Mouse (Mus musculus): ENCODE data around the gene Tubg2.
"Not testable (repeated sequence)": the region's sequence is repeated elsewhere in the genome, so short reads cannot be mapped to it uniquely, and the experiment has no call there.

Tubg2 gene

DNA sequence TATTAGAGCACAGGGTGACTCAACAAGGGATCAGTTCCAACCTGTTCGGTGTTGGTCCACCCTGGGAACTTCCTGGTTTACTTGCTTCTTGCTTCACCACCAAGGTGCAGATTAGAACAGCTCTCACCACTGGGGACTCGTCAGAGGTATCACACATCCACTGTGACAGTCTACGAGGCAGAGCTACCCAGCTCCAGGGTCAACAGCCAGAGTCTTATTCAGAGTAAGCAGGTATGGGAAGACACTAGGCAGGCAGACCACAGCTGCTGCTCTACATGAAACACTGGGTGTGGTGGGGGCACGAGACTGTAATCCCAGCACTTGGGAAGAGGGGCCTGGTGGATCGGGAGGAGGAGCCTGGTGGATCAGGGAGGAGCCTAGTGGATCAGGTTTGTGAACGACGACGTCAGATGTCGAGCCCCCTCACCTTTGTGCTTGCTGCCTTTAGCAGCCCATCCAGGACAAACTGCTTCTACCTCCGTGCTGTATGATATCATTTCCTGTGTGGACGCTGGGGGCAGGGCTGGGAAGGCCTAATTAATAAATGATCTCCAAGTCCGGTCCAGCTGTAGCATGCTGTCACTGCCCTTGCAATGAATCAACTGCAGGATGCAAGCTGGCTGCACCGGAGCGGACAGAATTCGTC, 17.0 kb upstream of the Tubg2 start:
- peak; percentile 81 for DNase-seq (ENCODE audit: inconsistent ontology term)

DNA sequence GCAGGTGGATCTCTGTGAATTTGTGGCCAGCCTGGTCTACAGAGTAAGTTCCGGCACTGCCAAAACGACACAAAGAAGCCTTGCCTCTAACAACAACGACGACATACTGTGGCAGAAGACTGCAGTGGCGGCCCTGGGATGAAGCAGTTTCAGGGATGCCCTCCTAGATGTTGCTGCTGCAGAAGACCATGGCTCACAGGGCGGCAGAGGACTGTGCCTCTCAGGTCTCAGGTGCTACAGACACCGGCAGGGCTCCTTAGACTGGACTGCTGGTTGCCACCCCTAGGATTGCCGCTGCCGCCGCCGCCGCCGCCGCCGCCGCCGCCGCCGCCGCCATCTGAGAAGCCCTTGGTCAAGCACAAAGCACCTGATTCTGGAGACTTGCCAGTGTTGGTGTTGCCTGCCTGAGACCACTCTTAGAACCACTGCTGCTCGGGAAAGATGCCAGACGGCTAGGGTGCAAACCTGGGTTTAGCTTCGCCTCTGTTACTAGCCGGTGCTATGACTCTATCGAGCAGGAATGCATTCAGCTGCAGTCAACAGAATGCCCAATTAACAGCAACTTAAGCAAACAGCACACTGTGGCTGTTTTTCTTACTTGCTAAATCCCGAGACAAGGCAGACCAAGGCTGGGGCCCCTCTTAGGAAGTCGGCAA, 15.4 kb upstream of the Tubg2 start:
- peak; percentile 89 for DNase-seq (ENCODE audit: inconsistent ontology term)

DNA sequence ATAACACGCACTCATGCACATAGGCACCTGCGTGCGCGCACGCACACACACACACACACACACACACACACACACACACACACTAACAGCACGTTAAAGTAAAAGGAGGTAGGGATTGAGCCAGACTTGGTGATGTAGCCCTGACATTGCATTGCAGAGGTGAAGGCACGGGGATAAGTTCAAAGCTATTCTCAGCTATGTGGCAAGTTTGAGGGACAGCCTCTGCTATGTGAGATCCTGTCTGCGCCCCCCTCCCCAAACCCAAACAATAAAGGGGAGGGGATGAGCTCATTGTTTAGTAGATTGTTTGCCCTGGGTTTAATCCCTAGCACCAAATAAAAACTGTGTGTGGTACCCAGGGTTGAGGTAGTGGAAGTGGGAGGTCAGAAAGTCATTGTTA, 14.6 kb upstream of the Tubg2 start:
- no peak for DNase-seq (ENCODE audit: inconsistent ontology term)

DNA sequence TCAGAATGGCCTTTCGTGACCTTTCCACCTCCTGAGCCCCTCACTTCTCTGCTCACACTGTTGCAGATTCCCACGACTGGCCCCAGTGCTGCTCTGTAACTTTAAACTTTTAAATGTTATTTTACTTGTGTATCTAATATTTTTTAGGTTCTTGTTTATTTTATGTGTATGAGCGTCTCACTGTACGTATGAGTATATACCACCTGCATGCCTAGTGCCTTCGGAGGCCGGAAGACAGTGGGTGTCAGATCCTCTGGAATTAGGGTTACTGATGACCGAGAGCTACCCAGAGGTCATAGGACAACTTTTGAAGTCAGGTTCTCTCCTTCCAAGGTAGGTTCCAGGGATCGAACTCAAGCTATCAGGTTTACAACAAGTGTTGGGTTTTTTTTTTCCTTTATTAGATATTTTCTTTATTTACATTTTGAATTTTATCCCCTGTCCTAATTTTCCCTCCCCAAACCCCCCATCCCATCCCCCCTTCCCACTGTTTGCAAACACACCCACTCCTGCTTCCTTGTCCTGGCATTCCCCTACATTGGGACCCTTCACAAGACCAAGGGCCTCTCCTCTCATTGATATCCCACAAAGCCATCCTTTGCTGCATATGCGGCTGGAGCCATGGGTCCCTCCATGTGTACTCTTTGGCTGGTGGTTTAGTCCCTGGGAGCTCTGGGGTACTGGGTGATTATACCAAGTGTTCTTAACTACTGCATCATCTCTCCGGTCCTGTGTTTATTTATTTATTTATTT, 13.3 kb upstream of the Tubg2 start:
- DNase-seq (ENCODE audit: inconsistent ontology term) = no peak

DNA sequence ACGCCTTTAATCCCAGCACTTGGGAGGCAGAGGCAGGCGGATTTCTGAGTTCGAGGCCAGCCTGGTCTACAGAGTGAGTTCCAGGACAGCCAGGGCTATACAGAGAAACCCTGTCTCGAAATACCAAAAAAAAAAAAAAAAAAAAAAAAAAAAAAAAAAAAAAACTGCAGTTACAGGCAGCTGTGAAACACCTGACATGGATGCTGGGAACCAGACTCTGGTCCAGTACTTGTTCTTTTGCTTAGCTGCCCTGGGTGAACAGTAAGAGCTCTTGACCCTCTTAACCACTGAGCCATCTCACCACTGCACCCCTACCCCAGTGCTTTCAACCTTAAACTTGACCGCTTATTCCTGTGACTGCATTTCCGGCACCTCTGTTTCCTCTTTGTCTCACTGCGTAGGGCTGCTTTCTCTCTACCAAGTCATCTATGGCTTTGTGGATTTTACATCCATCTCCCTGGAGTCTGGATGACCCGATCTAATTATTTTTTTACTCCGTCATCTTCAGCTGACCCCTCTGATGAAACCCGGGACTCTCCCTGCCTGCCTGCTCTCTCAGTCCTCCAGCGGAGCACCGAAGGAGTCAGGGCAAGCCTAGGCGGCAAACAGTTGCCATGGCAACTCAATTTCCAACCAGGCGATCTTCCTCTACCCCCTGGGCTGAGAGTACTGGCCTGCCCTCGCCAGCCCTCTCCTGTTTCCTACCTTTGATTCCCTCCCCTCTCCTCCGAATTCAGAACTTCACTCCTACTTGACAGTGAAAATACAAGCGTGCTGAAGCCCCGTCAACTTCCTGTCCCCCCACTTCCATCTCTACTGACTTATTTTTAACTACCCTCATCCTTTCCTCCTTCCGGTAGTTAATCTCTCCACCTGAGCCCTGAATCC, 12.1 kb upstream of the Tubg2 start:
- DNase-seq (ENCODE audit: inconsistent ontology term) = no peak

DNA sequence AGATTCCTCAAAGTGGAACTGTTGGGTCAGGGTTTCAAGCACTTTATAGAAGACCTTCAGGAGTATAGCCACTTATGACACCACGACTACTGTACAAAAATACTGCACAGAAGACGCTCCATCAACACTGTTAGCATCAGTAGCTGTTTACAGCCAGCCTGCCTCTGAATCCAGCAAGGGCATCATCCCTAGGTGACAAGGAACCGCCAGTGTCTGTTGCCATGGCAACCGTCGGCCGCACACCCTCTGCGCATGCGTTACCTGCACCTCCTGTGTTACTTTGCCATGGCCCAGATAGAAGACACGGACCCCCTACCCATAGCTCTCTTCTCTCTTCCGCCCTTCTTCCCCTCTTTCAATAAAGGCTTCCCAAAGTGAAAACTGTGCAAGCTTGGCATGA, 9.3 kb upstream of the Tubg2 start:
- no peak for DNase-seq (ENCODE audit: inconsistent ontology term)

DNA sequence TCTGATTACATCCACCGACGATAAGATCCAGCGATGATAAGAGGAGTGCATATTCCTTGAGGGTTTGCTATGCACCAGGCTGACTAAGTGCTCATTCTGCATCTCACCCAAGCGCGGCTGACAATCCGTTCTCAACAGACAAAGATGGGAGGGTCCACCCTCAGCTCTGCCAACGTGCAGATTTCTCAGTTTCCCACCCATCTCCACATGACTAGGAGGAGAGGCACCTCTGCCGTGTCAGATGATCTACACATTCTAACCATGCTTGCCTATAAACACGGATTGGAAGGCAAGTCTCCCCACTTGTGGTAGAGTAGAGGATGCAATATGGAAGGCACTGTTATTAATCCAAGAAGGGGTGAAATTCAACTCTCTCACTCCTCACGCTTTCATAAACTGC, 7.0 kb upstream of the Tubg2 start:
- DNase-seq (ENCODE audit: inconsistent ontology term) = no peak

DNA sequence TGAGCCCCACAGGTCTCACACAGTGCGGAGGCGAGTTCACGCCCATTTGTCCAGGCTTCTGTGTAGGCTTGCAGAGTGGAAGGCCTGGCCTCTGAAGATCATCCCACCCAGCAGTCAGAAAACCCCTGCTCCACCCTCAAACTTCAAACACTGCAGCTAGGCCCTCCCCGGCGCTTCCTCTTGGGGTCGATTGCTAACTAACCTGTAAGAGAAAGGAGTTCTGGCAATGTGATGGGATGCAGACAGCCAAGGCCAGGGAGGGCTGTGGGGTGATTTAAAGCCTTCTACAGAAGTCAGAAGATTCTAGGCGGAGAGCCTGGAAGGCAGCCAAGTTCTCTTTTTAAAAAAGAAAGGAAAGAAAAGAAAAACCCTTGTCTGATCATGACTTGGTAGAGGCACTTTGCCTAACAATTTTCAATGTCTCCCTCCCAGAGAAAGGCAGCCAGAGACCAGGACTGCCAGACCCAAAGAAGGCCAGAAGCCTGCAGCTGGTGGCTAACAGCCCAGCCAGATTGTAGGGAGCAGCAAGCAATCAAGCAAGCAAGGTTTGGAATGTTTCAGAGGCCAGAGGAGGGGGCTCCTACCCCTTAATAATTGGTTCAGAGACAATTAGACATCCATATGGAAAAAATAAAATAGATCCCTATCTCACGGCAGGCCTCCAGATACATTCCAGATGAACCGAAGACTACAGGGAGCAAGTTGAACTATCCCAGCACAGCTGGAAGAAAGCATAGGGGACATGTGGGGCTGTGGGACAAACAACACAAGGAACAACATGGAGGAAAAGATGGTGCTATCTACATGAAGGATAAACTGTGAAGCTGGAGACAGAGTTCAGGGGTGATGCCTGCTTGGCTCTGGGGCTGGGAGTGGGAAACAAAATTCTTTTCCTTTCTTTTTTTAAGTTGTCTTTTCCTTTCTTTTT, 6.3 kb upstream of the Tubg2 start:
- peak; percentile 45 for DNase-seq (ENCODE audit: inconsistent ontology term)

DNA sequence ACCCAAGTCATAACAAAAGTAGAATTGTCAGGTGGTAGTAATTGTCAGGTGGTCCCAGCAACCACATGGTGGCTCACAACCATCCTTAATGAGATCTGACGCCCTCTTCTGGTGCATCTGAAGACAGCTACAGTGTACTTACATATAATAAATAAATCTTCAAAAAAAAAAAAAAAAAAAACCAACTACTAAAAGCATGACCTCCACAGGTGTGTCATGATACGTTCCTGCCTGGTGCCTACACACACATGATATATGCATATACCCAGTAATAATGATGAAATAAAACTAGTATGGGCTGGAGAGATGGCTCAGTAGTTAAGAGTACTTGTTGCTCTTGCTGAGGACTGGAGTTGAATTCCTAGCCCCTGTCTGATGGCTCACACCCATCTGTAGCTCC, 4.6 kb upstream of the Tubg2 start:
- DNase-seq (ENCODE audit: inconsistent ontology term) = no peak

DNA sequence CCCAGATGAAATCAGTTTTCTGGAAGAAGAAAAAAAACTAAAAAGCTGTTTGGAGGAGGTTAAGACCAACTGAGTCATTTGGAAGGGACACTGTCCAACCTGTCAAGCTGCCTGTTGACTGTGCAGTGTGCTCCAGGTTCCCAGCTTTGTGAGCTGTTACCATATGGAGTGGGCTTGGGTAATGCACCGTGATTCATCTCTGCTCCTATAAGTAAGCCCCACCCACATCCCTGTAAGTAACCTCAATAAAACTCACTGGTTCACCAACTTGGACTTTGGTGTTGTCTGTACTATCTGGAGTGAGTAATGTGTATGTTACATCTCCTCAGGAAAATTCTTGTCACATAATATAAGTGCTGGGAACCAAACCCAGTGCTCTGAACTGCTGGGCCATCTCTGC, 2.9 kb upstream of the Tubg2 start:
- no peak for DNase-seq (ENCODE audit: inconsistent ontology term)

DNA sequence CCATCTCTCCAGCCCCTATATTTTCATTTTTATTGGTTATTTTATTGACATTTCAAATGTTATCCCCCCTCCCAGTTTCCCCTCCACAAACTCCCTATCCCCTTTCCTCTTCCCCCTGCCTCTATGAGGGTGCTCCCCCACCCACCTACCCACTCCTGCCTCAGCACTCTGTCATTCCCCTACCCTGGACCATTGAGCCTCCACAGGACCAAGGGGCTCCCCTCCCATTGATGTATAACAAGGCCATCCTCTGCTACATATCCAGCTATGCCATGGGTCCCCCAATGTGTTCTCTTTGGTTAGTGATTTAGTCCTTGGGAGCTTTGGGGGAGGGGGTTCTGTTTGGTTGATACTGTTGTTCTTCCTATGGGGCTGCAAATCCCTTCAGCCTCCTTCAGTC, 1.1 kb upstream of the Tubg2 start:
- no peak for DNase-seq (ENCODE audit: inconsistent ontology term)

DNA sequence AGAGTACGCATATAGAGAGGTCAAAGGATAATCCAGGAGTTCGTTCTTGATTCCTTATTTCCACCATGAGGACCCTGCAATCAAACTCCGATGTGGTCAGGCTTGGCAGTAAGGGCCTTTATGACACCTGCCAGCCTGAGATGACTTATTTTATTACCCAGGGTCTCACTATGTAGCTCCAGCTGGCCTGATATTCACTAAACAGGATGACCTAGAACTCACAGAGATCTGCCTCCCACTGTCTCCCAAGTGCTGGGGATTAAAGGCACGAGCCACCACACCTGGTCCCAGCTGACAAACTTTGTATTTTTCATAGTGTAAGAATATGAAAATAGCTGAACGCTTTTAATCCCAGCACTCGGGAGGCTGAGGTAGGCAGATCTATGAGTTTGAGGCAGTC, 556 bp upstream of the Tubg2 start:
- DNase-seq (ENCODE audit: inconsistent ontology term) = no peak

DNA sequence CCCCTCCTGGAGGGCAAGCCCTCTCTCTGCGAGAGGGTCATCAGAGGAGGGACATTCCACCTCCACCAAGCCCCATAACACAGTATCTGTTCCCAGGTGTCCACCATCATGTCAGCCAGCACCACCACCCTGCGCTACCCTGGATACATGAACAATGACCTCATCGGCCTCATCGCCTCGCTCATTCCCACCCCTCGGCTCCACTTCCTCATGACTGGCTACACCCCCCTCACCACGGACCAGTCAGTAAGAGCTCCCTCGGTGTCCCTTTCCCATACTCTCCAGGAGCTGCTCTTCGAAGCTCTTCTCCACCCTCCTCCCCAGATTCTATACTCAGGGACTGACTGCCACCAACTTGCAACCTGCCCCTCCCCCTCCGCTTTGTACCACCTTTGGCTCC, 4.4 kb downstream of the Tubg2 start:
- not testable (repeated sequence) for DNase-seq (ENCODE audit: inconsistent ontology term)

DNA sequence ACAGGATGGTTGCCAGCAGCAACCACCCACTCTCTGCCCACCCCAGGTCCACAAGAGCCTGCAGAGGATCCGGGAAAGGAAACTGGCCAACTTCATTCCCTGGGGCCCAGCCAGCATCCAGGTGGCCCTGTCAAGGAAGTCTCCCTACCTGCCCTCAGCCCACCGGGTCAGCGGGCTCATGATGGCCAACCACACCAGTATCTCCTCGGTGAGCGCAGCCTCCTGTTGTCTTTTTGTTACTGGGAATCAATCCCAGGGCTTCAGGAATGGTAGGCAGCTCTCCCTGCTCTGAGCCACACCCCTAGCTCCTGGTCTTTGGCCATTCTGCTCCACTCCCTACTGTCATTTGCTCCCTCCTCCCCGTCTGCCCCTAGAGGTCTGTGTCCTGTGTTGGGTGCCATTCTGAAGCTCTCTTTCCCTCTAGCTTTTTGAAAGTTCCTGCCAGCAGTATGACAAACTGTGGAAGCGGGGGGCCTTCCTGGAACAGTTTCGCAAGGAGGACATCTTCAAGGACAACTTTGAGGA, 5.3 kb downstream of the Tubg2 start:
- DNase-seq (ENCODE audit: inconsistent ontology term) = not testable (repeated sequence)

DNA sequence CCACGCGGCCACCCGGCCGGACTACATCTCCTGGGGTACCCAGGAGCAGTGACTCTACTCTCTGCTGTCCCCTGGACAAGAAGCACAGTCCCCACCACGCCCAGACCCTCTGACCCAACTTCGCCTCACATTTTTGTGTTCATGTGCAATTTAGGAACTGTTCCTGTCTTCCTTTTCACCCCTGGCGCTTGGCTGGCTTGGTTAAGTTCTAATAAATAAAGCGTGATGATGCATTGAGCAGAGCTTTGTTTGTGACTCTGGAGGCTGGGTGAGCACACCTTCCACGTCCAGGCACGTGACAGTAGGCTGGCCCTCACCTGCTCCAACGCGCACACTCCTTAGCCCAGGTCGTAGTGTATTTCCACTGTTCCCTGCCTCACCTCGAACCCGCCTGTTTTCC, 5.8 kb downstream of the Tubg2 start:
- no peak for DNase-seq (ENCODE audit: inconsistent ontology term)

DNA sequence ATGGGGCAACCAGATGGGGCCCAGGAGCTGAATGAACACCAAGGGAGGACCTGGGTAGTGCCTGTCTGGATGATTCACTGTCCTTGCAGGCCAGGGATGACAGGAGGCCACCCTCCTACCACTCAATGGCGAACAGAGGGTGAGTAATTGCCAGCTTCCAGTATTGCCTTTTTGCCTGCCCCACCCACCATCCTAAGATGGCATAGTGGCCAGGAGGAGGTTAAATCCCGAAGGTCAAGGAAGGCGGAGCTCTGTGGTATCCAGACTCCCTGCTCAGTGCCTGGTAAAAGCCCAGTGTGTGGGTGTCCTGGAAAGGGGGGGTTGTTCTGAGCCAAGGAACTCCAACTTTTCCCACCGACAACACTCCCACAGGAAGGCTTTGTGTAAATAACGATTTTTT, 6.6 kb downstream of the Tubg2 start:
- peak; percentile 54 for DNase-seq (ENCODE audit: inconsistent ontology term)

DNA sequence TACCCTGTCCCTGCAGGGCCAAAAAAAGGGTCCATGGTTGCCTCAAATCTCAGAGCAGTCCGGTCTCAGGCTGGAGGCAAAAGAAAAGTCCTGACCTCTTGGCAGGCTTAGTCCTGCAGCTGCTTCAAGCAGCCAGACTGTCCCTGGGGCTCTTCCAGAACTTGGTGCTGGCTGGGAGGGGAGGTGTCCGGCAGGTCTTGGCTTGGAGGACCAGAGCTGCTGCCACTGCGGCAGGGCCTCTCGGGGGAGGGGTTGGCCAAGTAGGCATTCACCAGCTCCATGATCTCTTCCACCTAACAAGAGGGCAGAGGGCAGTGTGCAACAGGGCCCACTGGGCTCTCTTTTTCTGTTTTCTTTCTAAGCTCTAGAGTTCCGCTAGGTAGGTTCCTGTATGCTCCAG, 7.1 kb downstream of the Tubg2 start:
- peak; percentile 84 for DNase-seq (ENCODE audit: inconsistent ontology term)

DNA sequence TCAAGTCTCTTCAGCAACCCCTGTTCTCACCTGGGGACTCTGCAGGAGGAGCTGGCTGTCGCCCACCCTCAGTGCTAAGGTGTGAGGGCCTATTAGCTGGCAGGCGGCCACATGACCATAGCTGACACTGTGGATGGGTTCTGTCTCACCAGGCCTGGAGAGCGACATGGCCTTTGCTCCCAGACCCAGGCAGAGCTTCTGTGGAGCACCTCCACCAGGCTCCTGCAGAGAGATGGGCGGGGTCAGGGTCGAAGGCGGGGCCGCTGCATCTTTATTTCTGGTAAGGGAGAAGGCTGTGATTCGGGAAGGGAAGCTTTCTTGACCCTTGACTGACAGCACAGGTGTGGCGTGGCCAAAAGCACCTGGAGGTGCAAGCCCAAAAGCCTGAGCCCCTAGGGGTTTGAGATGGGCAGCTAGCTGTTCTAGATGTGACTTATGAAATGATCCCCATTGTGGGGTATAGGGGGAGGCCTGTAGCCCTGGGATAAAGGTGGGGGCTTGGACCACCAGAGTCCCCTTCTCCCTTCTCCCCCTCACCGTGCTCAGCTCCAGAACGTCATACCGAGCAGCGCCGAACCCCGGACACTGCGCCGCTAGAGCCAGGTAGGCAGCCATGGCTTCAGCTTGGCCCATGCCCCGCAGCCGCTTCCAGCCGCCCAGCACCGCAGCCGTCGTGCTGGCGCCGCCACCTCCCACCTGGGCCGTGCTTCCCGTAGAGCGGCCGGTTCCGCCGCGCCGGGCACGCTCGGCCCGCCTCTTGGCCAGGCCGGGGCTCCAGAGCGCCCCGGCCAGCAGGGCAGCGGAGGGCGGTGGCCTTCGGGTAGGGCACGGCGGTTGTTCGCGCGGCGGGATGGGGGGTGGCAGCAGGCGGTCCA, 8.0 kb downstream of the Tubg2 start:
- DNase-seq (ENCODE audit: inconsistent ontology term) = no peak

DNA sequence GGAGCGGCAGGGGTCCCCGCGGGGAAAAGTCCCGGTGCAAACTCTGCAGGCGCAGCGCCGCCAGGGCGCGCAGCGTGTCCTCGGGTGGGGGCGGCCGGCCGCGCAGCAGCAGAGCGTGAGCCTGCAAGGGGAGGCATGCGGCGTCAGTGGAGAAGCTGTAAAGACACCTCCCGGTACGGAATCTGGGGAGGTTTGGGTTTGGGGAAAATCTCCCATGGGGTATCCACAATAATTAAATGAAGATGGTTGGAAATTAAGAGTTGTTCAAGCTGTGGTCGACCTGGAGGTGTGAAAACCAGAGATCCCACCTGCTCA, 8.6 kb downstream of the Tubg2 start:
- DNase-seq (ENCODE audit: inconsistent ontology term) = no peak

All from Muller cell, postnatal 12 days (primary cell).